Mouse (Mus musculus) mouse trophoblast stem cell (cell line): Measurements from ENCODE around the gene Agbl1.
"Not testable (repeated sequence)": the region's sequence is repeated elsewhere in the genome, so short reads cannot be mapped to it uniquely, and the experiment has no call there.

ENCODE experiments used
- in situ Hi-C, 2 experiments: fragments of 300-500 bp; cut with MseI, MboI; formaldehyde crosslinking; loops; 2 replicates in 1 of 2; 3 replicates in 1 of 2; pipeline ENCODE4 v1.15.1; 2025

The Agbl1 gene

DNA sequence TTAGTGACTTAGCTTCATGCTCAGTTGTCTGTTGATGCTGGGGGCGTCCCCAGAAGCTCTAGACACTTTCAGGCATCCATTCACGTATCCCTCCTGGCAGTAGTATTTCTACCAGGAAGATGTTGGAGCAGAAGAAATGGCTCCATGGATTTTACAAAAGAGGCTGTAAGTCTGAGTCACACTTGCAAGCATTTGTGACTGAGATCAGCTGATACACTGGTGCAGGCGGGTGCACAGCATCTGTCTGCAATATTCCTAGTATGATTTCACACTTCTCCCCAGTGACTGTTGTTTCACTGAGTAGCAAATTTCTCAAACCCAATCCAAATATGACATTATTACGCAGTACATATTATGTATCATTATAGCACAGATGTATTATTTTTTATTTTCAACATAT is 332.8 kb downstream of the Agbl1 start:
- in situ Hi-C loops = no loop called here

- in situ Hi-C loops = no loop called here
Measured at GRCm38 (mm10) chr7:76594566-76595079, 364.9 kb downstream of the Agbl1 start.

- in situ Hi-C loops = no loop called here
Measured at GRCm38 (mm10) chr7:76597812-76598211, 368.1 kb downstream of the Agbl1 start.

GRCm38 (mm10) chr7:76600050-76600690 is 370.5 kb downstream of the Agbl1 start:
- in situ Hi-C loops = no loop called here

GRCm38 (mm10) chr7:76629528-76629927 is 399.8 kb downstream of the Agbl1 start:
- in situ Hi-C loops = no loop called here

GRCm38 (mm10) chr7:76650984-76651383 is 421.3 kb downstream of the Agbl1 start:
- in situ Hi-C loops = no loop called here

DNA sequence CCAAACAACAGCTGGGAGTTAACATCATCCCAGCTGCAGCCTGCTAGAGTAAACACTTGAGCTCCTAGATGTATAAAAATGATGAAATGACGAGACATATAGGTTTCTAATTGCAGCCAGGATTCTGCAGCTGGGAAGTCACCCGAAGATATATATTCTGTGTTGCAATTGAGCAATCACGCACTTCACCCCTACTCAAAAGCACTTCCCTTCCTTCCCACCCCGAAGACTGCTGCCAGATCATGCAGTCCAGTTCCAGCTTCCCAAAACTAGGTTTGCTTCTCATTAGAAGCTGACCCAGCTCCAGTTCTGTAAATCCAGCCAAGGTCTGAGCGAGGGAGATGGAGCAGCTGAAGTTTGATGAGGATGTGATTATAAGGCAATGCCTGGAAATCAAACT is 431.4 kb downstream of the Agbl1 start:
- in situ Hi-C loops = no loop called here

GRCm38 (mm10) chr7:76674856-76675255 is 445.2 kb downstream of the Agbl1 start:
- in situ Hi-C loops = no loop called here

GRCm38 (mm10) chr7:76701224-76701623 is 471.5 kb downstream of the Agbl1 start:
- in situ Hi-C loops = no loop called here

DNA sequence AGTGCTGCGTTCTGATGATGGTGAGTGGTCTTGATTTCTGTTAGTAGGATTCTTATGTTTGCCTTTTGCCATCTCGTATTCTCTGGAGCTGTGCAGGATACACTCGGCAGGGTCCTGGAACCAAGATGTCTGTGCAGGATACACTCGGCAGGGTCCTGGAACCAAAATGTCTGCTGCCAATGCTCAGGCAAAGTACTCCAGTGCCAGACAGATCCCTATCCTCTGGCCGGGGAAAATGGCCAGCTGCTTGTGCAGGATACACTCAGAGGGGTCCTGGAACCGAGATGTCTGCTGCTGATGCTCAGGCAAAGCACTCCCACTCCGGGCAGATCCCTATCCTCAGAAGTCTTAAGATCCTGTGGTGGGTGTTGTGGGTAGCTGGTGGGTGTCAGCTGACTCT is 502.5 kb downstream of the Agbl1 start:
- in situ Hi-C loops = not testable (repeated sequence)

DNA sequence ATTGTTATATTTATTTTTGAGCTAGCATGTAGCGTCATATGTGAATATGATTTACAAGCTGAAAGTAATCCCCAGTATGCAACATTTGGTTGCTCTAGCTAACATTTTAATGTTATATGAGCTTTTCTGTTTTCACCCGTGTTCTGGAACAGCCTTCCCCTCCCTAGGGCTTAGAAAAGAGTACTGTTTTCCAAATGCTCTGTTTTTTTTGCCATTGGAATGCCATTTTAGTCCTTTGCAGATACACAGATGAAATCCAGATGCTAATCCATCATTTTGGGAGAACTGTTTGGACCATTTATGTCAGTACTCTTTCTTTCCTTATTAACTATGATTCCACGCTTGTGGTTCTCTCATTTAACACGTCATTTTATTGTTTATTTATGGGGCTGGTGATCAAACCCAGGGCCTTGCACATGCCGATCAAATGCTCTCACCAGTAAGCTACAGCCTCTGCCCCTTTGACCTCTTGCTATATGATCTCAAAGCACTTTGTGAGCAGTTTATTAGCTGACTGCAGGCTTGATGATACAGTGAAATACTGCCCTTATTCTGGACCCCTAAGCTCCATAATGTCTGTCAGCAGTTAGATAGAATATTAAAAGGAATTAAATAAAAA is 547.7 kb downstream of the Agbl1 start:
- in situ Hi-C loops = no loop called here

- in situ Hi-C loops = no loop called here
Measured at GRCm38 (mm10) chr7:76780446-76780845, 550.8 kb downstream of the Agbl1 start.

GRCm38 (mm10) chr7:76788561-76789306 is 559.0 kb downstream of the Agbl1 start:
- in situ Hi-C loops = no loop called here

DNA sequence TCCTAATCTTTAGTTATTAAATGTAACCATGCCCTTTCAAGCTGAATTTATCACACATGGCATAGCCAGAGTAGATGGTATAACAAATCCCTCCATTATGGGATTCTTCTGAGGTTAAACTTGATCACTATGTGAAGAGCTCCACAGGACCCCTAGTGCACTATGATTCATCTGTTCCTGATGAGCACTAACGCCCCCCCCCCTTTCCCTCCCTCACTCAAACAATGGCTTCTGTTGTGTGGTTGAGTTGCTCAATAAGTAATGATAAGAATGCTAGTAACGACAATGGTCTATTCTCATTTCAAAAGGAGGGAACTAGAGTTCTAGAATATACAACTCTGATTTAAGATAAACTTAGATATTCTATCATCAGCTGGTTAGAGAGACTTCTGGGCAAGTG is 560.4 kb downstream of the Agbl1 start:
- in situ Hi-C loops = no loop called here

DNA sequence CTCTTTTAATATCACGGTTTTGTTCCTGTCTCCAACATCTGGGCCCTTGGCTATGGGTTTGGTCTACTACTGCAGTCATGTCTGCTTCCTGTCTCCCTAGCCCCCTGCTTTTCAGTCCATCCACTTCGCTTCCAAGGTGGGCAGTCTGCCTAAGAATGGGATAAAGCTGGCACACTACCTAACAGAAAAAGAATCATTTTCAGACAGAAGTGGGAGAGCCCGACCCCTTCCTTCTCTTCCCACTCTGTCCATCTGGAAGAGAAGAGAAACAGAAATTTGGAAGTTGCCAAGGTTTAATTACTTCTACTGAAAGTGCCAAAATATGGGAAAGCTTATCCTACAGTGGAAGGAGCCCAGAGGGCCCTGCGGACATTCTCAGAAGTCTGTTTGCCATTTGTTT is 561.6 kb downstream of the Agbl1 start:
- in situ Hi-C loops = no loop called here

DNA sequence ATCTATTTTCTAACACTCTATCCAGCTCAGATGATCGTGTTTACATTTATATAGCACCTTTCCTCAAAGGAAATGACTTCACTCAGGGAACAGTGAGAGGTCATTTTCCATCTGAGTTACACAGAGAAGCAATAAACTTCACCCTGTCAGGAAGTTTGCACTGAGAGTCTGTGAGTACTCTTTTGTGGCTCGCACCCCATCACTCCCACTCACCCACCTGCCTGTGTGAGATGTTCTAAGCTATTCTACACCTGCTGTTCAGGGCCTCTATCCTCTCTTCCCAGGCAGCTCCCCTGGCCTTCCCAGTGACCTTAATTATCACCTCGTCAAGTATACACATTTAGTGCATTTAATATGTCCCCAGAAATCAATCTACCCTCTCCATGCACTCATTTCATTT is 580.3 kb downstream of the Agbl1 start:
- in situ Hi-C loops = no loop called here

DNA sequence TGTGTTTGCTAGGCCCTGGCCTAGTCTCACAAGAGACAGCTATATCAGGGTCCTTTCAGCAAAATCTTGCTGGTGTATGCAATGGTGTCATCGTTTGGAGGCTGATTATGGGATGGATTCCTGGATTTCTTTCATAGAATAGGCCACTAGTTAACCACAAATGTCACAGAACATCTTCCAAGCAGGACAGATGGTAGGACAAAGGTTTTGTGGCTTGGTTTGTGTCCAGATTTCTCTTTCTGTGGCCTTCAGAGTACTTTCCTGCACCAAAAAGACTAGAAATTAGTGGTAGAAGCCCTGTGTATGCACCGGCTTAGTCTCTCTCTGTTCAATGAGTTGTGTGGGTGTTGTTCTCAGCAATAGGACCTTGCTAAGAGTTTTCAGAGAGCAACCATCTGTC is 590.9 kb downstream of the Agbl1 start:
- in situ Hi-C loops = no loop called here

DNA sequence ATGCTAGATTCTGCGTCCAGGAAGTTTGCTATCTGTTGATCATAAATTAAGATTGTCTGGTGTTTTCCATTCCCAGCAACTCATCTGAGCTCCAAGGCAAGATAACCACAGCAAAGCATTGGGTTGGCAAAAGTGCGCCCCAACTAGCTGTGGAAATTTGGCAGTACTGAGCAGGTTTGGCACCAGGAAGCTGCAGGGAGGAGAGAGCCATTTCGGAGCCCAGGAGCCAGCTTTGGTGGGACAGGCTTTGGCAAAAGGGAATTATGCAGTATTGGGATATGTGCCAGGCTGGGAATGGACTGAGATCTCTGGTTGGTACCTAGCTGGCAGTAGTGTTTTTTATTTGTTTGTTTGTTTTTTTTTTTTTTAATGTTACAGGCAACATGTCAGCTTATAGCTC is 612.5 kb downstream of the Agbl1 start:
- in situ Hi-C loops = no loop called here

DNA sequence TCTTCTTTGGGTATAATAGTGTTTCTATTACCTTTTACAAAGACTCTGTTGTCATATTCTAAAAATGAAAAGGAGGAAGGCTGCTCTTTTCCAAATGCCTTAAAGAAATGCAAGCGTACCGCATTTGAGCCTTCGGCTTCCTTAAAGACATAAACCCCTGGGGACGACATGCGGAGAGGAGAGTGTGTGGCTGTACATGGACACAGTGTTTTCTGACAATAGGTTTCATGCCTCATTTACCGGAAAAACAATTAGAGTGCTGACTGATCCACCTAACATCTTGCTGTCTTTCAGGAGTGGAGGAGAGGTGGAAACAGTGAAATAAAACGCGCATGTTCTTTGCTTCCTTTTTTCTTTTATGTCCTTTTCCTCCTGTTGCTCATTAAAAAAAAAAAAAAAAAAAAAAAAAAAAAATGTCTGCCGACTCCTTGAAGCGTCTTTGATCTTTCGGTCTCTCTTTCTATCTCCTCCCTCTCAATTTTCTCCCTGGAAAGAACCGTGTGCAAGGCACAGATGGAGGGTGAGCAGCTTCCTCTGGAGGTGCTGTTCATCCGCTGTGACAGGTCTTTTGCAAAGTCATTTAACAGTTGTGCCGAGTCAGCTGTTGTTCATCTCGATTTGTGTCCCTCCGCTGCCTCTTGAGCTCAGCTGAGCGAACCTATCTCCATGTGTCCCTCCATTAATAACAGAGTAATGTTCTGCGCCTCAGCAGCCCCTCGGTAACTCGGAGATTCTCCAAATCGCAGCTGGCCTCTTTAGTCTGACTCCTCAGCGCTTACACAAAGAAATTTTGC is 659.9 kb downstream of the Agbl1 start:
- in situ Hi-C loops = no loop called here

DNA sequence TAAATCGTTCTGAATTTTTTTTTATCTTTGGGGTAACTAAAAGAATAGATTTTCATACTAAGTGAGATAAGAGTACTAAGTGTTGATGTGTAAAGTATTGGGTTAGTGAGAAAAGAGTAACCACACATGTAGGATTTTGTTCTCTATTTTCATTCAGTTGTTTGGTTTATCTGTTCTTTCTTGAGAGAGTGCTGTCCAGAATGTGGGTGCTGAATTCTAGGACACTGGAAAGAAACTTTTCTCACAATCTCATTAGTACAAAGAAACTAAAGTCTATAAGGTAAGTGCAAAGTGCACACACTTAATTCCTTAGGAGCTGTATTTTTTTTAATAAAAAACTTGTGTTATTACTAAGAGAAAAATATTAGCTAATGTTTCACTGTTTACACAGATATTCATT is 674.4 kb downstream of the Agbl1 start:
- in situ Hi-C loops = no loop called here

GRCm38 (mm10) chr7:76911672-76912071 is 682.0 kb downstream of the Agbl1 start:
- in situ Hi-C loops = no loop called here

- in situ Hi-C loops = no loop called here
Measured at GRCm38 (mm10) chr7:76918871-76919270, 689.2 kb downstream of the Agbl1 start.
